Mouse (Mus musculus) T-helper 1 cell (primary cell): ENCODE results near the gene Mfsd4b4.
"Not testable (repeated sequence)": the region's sequence is repeated elsewhere in the genome, so short reads cannot be mapped to it uniquely, and the experiment has no call there.

Experiments used
- in situ Hi-C: fragments of 300-600 bp; cut with MboI, MseI; formaldehyde crosslinking; loops from one replicate; pipeline ENCODE4 v1.15.1; 2025; ENCODE audit warnings: high pct_unique_total_duplicates

Mfsd4b4 gene

DNA sequence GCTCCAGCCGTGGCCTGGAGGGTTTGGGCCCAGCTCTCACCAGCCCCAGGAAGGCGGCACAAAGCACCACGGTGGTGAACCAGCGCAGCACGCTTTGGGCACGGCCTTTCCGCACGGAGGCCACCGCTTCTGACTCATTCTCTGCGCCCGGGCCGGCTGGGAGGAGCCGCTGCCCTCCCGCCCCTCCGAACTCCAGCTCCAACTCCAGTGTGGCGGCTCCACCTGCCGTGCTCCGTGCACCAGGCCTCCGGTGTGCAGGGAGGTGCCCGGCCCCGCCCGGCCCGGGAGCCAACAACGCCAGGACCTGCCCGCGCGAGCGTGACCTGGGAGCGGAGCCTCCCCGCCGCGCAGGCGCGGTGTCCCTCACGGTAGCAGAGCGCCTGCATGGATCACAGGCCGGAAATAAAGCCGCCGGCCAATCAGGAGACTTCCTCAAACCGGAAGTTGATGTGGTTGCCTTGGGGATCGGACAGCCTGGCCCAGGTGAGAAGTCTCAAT is at the start of gene Mfsd4b4:
Gene Mfsd4b4 (minus strand): TSS at position 365 of the 498 bp plus-strand sequence.
- in situ Hi-C loops, result no loop called here

DNA sequence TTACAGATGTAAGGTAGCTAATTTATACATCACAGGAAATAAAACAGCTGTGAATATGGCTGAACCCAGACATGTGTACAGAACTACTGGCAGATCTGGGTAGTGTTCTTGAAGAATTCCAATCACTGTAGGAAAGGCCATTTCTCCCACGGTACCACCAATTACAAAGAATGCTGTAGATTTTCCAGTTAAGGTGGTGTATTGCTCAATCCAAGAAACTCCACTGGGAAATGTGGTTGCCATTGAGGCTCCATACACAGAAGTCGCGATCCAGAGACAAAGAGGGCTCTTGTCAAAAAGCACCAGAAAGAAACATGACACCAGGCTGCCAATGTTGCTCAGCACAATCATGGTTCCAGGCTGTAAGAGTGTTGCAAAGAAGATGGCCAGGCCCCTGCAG is 48.2 kb upstream of the Mfsd4b4 start:
- in situ Hi-C loops, result not testable (repeated sequence)

DNA sequence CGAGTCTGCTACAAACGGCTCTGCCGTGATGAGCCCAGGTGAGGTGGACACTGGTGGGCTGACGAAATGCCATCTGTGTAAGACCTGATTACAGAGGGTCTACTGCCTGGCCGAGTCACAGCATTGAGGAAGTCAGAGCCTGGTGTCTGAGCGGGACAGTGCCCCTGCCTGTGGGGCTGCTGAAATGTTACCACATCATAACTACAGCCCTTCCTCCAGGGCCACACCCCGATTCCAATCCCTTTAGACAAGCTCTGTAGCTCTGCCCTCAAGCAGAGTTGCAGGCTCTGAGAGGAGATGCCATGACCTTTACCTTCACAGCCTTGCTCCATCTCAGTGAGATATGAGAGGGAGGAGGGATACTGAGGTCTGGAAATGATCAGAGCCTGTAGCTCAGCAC is 37.5 kb upstream of the Mfsd4b4 start:
- in situ Hi-C loops, result no loop called here

DNA sequence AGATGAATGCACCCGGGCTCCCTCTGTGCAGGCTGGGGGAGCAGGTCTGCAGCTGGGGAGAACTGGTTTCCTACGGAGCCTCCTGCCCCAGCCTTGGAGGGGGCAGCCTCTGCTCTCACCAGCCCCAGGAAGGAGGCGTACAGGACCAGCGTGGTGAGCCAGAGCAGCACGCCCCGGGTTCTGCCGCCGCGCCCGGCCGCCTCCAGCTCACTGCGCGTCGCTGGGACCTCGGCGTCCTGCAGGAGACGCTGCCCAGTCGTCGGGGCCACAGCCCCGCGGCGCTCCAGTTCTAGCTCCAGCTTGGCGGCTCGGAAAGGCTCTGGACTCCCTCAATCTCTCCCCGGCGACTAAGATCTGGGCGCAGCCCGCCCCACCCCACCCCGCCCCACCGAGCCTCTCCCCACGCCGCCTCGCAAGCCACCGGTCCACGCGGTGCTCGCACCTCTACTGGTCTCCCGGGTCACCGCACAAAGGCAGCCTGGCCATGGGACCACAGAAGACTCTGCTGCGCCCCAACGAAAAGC is 27.6 kb upstream of the Mfsd4b4 start, which contains the start of gene Mfsd4b2:
Gene Mfsd4b2 (minus strand): TSS at position 308 of the 524 bp plus-strand sequence.
- in situ Hi-C loops, result no loop called here

DNA sequence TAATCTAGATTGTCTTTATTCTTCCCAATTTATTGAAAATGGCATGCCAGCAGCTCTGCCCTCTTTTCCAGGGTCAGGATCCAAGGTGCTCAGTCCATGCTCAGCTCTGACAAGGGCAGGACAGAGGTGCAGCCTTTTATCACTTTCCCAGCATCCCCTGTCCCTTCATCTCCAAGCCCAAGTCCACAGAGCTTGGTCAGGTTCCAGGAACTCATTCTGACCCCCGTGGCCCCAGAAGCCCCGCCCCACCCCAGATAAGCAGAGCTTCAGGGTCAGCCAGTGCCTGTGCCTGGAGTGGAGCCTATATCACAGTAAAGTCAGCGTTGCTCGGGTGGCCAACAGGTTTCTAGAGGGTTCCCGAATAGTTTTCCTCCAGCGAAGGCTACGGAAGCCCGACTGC is 25.5 kb upstream of the Mfsd4b4 start:
- in situ Hi-C loops, result not testable (repeated sequence)

DNA sequence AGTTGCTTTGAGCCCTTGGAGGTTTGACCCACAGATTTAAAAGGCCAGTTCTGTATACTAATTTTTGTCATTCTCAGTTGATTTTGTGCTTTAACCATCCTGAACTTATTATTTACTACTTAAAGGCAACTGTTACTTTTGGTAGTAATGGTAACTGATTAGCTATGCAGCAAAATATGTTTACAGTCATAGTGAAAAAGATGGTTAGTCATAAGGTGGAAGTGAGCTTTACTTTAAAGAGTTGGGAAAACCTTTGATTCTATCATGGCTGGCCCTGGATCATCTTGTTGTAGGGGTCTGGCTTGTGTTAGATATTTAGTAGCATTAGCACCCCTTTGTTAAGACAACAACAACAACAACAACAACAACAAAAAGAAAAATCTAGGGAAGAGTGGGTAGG is 13.6 kb upstream of the Mfsd4b4 start:
- in situ Hi-C loops, result no loop called here

DNA sequence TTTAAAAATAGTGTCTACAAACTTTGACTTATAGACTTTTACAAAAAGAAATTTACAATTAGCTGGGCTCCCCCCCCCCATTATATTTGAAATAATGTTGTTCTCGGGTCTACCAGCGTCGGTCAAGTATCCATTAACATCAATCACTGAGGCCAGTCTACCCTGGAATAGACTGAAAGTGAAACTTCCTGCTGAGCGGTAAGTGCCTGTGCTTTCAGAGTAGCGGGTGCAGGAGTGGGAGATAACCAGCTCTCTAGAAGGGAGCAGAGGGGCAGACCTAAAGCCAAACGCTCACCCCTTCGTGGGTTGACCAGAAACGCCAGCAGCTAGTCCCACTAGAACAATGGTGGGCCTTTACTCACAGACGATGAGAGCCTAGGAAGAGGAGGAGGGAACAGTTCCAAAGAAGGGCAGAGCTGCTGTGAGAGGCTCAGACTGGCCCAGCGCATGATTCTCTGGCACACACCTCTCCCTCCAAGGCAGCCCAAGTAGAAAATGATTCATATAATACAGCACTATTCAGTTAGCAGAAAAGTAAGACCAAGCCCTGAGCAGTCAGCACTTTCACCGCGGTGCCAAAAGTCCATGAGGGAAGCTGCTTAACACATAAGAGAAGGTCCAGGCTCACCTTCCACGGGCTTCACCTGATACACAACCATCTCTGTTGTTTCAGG is 9.9 kb upstream of the Mfsd4b4 start:
- in situ Hi-C loops, result no loop called here

DNA sequence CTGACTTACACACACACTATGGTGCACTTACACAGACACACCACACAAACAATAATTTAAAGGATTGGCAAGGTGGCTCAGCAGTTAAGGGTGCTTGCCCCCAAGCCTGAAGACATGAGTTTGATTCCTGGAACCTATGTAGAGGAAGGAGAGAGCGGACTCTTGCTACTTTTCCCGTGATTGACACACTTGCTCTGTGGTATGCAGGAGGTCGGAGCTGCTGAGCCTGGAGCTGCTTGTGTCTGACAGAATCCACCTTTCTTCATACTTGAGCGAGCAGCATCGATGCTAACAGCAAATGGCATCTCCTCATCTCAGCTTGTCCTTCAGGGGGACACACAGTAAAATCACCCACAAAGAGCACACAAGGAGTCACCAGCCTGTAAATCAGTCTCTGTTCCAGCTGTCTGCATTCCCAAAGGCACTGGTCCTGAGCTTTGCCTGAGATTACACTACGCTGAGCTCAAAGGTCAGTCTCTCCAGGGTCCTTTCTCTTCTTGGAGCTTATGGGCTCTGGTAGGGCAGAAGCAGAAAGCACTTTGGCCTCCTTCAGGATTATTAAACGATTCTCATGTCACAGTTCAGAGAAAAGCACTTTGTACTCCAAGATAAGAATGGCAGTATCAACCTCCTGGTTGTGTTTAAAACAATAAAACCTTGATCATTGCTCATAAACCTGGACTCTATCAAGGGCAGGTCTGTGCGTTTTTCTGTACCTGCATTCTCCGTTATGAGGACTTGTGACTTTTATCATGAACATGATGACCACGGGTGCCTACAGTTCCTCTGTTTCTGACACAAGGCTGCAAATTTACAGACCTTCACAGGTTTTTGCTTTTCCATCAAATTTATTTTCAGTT is 8.0 kb upstream of the Mfsd4b4 start:
- in situ Hi-C loops, result no loop called here

DNA sequence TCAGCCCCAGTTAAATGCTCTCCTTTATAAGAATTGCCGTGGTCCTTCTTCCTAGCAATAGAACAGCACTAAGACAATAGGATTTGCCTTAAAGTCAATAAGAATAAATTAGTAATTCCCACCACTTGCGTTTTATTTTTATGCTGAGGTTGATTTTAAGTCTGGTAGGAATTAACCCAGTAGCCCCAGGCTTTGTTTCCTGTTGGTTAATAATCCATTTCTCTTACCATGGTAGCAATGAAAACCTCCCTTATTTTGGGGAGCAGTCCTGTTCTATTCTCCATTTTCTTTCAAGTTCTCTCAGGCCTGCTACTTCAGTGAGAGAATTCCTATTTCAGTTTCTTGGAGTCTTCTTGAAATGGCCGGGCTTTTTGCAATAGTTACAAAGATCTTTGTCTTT is 5.2 kb upstream of the Mfsd4b4 start:
- in situ Hi-C loops, result no loop called here

DNA sequence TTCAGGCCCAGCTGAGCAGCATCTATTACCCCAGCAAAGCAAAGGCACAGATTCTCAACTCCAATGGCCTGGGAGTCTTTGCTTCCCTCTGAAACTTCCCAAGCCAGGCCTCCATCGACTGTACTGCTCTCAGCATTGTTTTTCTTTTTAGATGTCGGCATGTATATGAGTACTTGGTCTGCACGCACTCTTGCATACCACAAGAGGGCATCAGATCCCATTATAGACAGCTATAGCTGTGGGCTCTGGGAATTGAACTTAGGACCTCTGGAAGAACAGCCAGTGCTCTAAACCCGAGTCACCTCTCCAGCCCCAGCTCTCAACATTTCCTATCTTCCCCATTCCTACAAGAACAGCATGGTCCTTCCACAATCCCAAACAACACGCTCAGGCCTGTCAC is 2.5 kb downstream of the Mfsd4b4 start:
- in situ Hi-C loops, result no loop called here

DNA sequence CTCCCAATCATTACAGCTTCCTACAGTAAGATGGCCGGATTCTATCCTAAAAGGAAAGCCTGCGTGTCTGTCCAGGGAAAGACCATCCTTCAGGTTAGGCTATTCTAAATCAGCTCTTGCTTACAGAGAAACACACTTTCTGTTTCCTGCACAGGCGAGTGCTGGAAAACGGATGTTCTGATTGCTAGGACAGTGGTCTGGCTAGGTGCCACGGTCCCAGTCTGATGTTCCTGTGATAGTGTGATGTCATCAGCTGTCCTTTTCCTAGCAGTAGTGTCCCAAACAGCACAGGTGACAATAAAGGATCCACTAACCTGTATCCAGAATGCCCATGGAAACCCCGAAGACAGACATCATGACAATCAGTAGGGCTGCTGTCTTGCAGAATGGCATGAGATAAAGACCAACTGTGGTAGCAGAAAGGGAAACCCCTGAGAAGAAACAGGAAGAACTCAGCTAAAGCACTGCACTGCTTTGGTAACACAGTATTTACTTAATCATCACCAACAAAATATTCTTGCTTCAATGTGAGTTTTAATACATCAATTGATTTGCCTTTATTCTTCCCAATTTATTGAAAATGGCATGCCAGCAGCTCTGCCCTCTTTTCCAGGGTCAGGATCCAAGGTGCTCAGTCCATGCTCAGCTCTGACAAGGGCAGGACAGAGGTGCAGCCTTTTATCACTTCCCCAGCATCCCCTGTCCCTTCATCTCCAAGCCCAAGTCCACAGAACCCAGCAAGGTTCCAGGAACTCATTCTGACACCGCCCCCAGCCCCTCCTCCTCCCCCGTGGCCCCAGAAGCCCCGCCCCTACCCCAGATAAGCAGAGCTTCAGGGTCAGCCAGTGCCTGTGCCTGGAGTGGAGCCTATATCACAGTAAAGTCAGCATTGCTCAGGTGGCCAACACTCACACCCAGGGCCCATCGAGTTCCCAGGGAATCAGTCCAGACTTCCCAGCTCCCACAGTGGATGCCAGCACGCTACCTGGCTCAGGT is 5.0 kb downstream of the Mfsd4b4 start:
- in situ Hi-C loops, result no loop called here

DNA sequence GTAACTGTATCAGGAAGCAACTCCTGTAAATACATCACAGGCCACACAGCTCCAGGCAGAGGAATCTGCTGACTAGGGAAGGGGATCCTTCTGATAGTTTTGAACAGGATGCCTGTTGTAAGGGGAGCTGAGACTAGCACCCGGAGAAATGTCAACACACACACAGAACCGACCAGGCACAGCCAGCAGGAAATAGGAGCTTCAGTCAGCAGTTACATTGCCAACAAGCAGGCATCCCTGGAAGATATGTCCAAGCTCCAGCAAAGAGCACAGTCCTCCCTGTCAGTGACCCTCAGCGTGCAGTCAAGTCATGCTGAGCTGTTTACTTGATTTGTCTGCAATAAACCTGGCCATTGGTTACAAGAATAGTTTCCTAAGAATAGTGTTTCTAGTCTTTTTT is 10.4 kb downstream of the Mfsd4b4 start:
- in situ Hi-C loops, result loop anchor here (10.0 kb wide), 1 partner anchor 724 kb away; the partner anchor contains the start of gene Ccn6

DNA sequence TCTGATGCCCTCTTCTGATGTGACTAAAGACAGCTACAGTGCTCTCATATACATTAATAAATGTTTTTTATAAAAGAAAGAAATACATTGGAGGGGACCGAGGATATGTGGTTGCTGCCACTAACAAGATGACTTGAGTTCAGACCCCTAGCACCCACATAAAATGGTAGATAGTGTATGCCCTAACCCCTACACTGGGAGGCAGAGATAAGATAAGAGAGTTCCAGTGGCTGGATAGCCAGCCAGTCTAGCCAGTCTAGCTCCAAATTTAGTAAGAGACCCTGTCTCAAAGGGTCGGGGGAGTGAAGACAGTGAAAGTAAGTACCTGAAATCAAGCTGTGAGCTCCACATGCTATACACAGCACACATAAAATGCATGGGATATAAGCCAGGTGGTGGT is 33.5 kb downstream of the Mfsd4b4 start:
- in situ Hi-C loops, result no loop called here

DNA sequence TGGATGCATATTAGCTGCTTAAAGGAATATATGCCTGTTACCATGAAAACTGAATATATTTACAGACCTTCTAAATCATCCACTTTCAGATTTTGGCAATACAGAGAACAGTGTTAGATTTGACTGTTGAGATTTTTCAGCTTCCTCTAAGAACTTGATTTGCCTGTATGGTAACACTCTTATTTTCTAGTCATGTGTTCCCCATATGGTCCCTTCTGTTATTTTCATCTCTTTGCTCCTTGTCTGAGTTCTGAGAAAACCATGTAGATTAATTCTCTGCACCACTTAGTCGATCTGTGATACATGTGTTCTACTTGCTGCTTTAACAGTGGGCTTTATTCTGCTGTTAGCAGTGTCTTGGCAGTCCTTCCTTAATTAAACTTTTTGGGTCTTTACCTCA is 56.4 kb downstream of the Mfsd4b4 start:
- in situ Hi-C loops, result no loop called here
